8 mouse cellular contexts compared by ENCODE assay signal in genomic region chr8:70212112-70213055, GRCm38 (mm10). TPM values are rescaled to one million over a fixed set of nuclear protein-coding genes. Genes with fewer than 3 reads are reported as not detected.
DNase-seq lines count a peak whose midpoint lies in the region; ATAC-seq and TF ChIP-seq lines count a peak whose summit lies in the region.

TSS of gene Slc25a42 (minus strand) at chr8:70212305.

- peak; percentile 100 for DNase-seq in A20 (ENCODE audit: low read depth, low spot score)
- DNase-seq in heart, adult 9 months (ENCODE audit: low spot score in 2 of 2) = peak; percentile 99
- peak; percentile 91 to 94 for DNase-seq in monocyte, adult 2 months (ENCODE audit: low read depth in 1 of 2, low spot score in 2 of 2)
- DNase-seq in spleen, postnatal 36 days (ENCODE audit: low spot score in 2 of 2) = peak; percentile 98

- WGBS in kidney, embryonic 14.5 days = under 1% methylated on average over 63 of the region's 66 CpGs
- under 1% methylated on average over 66 of the region's 66 CpGs for WGBS in limb, embryonic 15.5 days

- H3K4me3 ChIP-seq in bone marrow macrophage, adult 2 months (ENCODE audit: insufficient read depth, low read length) = peak within 1 kb of the TSS; percentile 71
- peak within 1 kb of the TSS; percentile 56 for H3K4me3 ChIP-seq in embryonic fibroblast, embryonic 13.5 days (ENCODE audit: insufficient read depth, low read length)
- H3K4me3 ChIP-seq in kidney, embryonic 14.5 days (ENCODE audit: low read length) = peak within 1 kb of the TSS; percentile 68
- peak within 1 kb of the TSS; percentile 74 for H3K4me3 ChIP-seq in limb, embryonic 15.5 days

- H3K9me3 ChIP-seq in kidney, embryonic 14.5 days (ENCODE audit: control insufficient read depth, low read length) = no peaks in the 10 kb centered on the region
- no peaks in the 10 kb centered on the region for H3K9me3 ChIP-seq in limb, embryonic 15.5 days

- H3K27me3 ChIP-seq in kidney, embryonic 14.5 days (ENCODE audit: control insufficient read depth, insufficient read depth, low read length) = no peaks in the 10 kb centered on the region
- H3K27me3 ChIP-seq in limb, embryonic 15.5 days = no peaks in the 10 kb centered on the region

- H3K4me1 ChIP-seq in bone marrow macrophage, adult 2 months (ENCODE audit: control insufficient read depth, insufficient read depth, low read length) = peaks cover 5% of the 10 kb centered on the region
- no peaks in the 10 kb centered on the region for H3K4me1 ChIP-seq in embryonic fibroblast, embryonic 13.5 days (ENCODE audit: control insufficient read depth, insufficient read depth, low read length)
- peaks cover 12% of the 10 kb centered on the region; the same call in 1 of the 2 replicates for H3K4me1 ChIP-seq in kidney, embryonic 14.5 days (ENCODE audit: control insufficient read depth, insufficient read depth, low read length)
- H3K4me1 ChIP-seq in limb, embryonic 15.5 days = peaks cover 20% of the 10 kb centered on the region

- H3K9ac ChIP-seq in kidney, embryonic 14.5 days (ENCODE audit: low read depth, low read length) = peak within 1 kb of the TSS; percentile 72
- H3K9ac ChIP-seq in limb, embryonic 15.5 days = peak within 1 kb of the TSS; percentile 66

- TF ChIP-seq CTCF in bone marrow macrophage, adult 2 months (IDR thresholded peaks at IDR 0.05; ENCODE audit: low read depth, low read length) = no peak
- TF ChIP-seq CTCF in embryonic fibroblast, embryonic 13.5 days (IDR thresholded peaks at IDR 0.05; ENCODE audit: borderline replicate concordance, insufficient read depth, low read length) = no peak

- peak; percentile 98 for ATAC-seq in kidney, embryonic 14.5 days (ENCODE audit: low FRiP score, low TSS enrichment)
- peak; percentile 99 for ATAC-seq in limb, embryonic 15.5 days (ENCODE audit: insufficient number of reproducible peaks, low FRiP score, low TSS enrichment, low read depth)

- TF ChIP-seq POLR2A in bone marrow macrophage, adult 2 months (IDR thresholded peaks at IDR 0.05; ENCODE audit: borderline replicate concordance, low read depth, low read length) = no peak
- TF ChIP-seq POLR2A in embryonic fibroblast, embryonic 13.5 days (IDR thresholded peaks at IDR 0.05; ENCODE audit: low read depth, low read length) = peak; percentile 85

- no peaks in the 10 kb centered on the region for H3K36me3 ChIP-seq in kidney, embryonic 14.5 days (ENCODE audit: control insufficient read depth, insufficient read depth, low read length)
- H3K36me3 ChIP-seq in limb, embryonic 15.5 days = no peaks in the 10 kb centered on the region

- peak within 1 kb of the TSS; percentile 38 for H3K27ac ChIP-seq in bone marrow macrophage, adult 2 months (ENCODE audit: insufficient read depth, low read depth, low read length)
- H3K27ac ChIP-seq in embryonic fibroblast, embryonic 13.5 days (ENCODE audit: insufficient read depth, low read length) = peak within 1 kb of the TSS; percentile 10; the same call in 1 of the 2 replicates
- H3K27ac ChIP-seq in kidney, embryonic 14.5 days (ENCODE audit: low read depth, low read length) = no peak within 1 kb of the TSS
- H3K27ac ChIP-seq in limb, embryonic 15.5 days = peak within 1 kb of the TSS; percentile 75

- H3K4me2 ChIP-seq in kidney, embryonic 14.5 days (replicated peaks; ENCODE audit: low read depth, low read length) = peak within 1 kb of the TSS; percentile 98
- peak within 1 kb of the TSS; percentile 93 for H3K4me2 ChIP-seq in limb, embryonic 15.5 days

RNA-seq across cellular contexts. Expression of gene Slc25a42, which starts in this region (rescaled TPM):
- 2.9 and 3.8 TPM in 2 replicates for polyA plus RNA-seq in bone marrow macrophage, adult 2 months (2012; ENCODE audit: insufficient read depth, insufficient read length, missing spikeins)
- 5.3 and 6.6 TPM in 2 replicates for polyA plus RNA-seq in embryonic fibroblast, embryonic 13.5 days (2011; ENCODE audit: insufficient read length, low read depth, missing spikeins)
- polyA plus RNA-seq in kidney, embryonic 14.5 days (2014; fragmentation: Nextera tagmentation; extraction: Ambion mirVana) = 2.1 and 3.0 TPM in 2 replicates
- polyA plus RNA-seq in limb, embryonic 15.5 days (2015; fragmentation: Nextera tagmentation; extraction: Ambion mirVana) = 5.7 and 5.8 TPM in 2 replicates
